Mouse (Mus musculus) embryonic fibroblast, embryonic 13.5 days (primary cell): ENCODE data around the gene Serhl. TPM values are rescaled to one million over a fixed set of nuclear protein-coding genes. Genes with fewer than 3 reads are reported as not detected.
A peak's percentile ranks its signal among the peaks of the same experiment; 100 is the strongest.

Experiments
- H3K27ac ChIP-seq: 2 replicates; pipeline ENCODE4 v1.5.1; 2012; ENCODE audit warnings: low read length, control low read depth, inconsistent platforms; ENCODE audit not compliant: insufficient read depth
- H3K4me1 ChIP-seq: 2 replicates; pipeline ENCODE4 v1.6.1; 2011; ENCODE audit warnings: low read length; ENCODE audit not compliant: control insufficient read depth, insufficient read depth
- H3K4me3 ChIP-seq: 2 replicates; pipeline ENCODE4 v1.5.1; 2011; ENCODE audit warnings: mild to moderate bottlenecking, control low read depth, low read length; ENCODE audit not compliant: insufficient read depth
- CTCF ChIP-seq: IDR thresholded peaks from 2 replicates; pipeline ENCODE4 v1.5.1; 2011; ENCODE audit warnings: mild to moderate bottlenecking, control low read depth, low read length, moderate library complexity, borderline replicate concordance; ENCODE audit not compliant: insufficient read depth
- POLR2A ChIP-seq: IDR thresholded peaks from 2 replicates; pipeline ENCODE4 v1.6.1; 2011; ENCODE audit warnings: low read depth, mild to moderate bottlenecking, control low read depth, low read length, moderate library complexity
- polyA plus RNA-seq: library from polyadenylated mRNA; stranded (reverse); fragments of >200 nt; gene quantifications from 2 replicates; pipeline ENCODE4 v1.2.4, GENCODE M21; 2011; ENCODE audit warnings: low read depth; ENCODE audit not compliant: missing spikeins, insufficient read length

The Serhl gene
- polyA plus RNA-seq, 1 experiment, result 31.2 TPM

GRCm38 (mm10) chr15:83142861-83143260 is 53.6 kb downstream of the Serhl start:
- peaks cover 14% of the 10 kb centered on the region for H3K4me1 ChIP-seq
- peak overlapping the region; percentile 74 for H3K27ac ChIP-seq
- H3K4me3 ChIP-seq, result no peak overlapping the region
- TF ChIP-seq POLR2A, result no peak
- no peak for TF ChIP-seq CTCF

GRCm38 (mm10) chr15:83145541-83145940 is 56.2 kb downstream of the Serhl start:
- H3K4me1 ChIP-seq, result peaks cover 10% of the 10 kb centered on the region
- no peak overlapping the region for H3K27ac ChIP-seq
- TF ChIP-seq POLR2A (no peak), CTCF (no peak)
- no peak overlapping the region for H3K4me3 ChIP-seq

- Histone ChIP-seq H3K4me3 (peak overlapping the region; percentile 88), H3K4me1 (peaks cover 4% of the 10 kb centered on the region), H3K27ac (peak overlapping the region; percentile 97)
- no peak for TF ChIP-seq CTCF
- no peak for TF ChIP-seq POLR2A
Measured at GRCm38 (mm10) chr15:83148395-83148794, 59.1 kb downstream of the Serhl start.

- no peak for TF ChIP-seq CTCF
- no peak for TF ChIP-seq POLR2A
- Histone ChIP-seq H3K4me1 (peaks cover 3% of the 10 kb centered on the region), H3K4me3 (peak overlapping the region; percentile 88)
Measured at GRCm38 (mm10) chr15:83148801-83149195, 59.5 kb downstream of the Serhl start.

DNA sequence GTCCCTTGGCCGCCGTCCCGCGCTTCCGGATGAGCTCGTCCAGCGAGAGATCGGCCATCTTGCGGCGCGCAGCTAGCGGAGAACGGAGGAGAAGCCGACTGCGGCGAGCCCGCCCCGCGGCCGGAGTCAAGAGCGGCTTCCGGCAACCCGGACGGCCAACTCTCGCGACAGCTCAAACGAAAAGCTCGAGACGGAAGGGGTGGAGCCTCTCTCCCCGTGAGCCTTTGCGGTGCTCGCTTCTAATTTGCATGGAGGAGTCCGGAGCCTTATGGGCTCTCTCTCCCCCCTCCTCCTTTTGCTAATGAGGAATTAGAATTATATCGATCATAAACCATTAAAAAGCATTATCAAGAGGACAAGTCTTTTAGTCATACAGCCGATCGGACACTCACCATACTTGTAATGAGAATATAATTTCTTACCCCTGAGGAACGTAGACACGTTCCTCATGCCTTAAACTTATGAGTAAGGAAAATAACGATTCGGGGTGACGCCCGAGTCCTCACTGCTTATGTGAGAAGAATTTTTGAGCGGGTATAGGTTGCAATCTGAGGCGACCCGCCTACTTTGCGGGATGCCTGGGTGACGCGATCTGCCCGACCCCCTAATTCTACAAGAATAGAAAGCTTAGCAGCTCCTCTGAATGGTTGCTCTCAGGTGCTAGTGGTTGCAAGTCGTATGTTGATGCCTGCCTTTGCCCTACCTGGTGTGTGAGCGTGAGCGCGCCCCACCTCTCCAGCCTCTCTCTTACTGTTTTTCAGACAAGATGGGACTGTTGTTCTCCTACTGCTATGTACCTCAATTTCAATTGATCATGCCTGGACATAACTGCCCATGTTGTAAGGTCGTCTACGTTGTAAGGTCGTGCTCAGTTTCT is 60.1 kb downstream of the Serhl start, which contains the start of gene Poldip3:
Gene Poldip3, minus strand, starts transcription at position 189 of the 877 bp plus-strand sequence.
- H3K4me3 ChIP-seq, result peak within 1 kb of the TSS; percentile 88
- peak within 1 kb of the TSS; percentile 97 for H3K27ac ChIP-seq
- H3K4me1 ChIP-seq, result peaks cover 3% of the 10 kb centered on the region; the same call in 1 of the 2 replicates
- TF ChIP-seq CTCF, result no peak
- TF ChIP-seq POLR2A, result peak; percentile 100

More at GRCm38 (mm10) chr15:83148801-83149195, 59.5 kb downstream of the Serhl start:
- H3K27ac ChIP-seq, result peak overlapping the region; percentile 97

- TF ChIP-seq CTCF (no peak), POLR2A (no peak; the same call in 1 of the 2 replicates)
- Histone ChIP-seq H3K4me3 (no peak overlapping the region), H3K27ac (peak overlapping the region; percentile 91), H3K4me1 (peaks cover 3% of the 10 kb centered on the region; the same call in 1 of the 2 replicates)
Measured at GRCm38 (mm10) chr15:83150073-83150442, 60.8 kb downstream of the Serhl start.

GRCm38 (mm10) chr15:83150694-83151093 is 61.4 kb downstream of the Serhl start:
- Histone ChIP-seq H3K4me3 (no peak overlapping the region), H3K27ac (no peak overlapping the region)
- TF ChIP-seq POLR2A, result no peak
- TF ChIP-seq CTCF, result no peak

GRCm38 (mm10) chr15:83154309-83154708 is 65.0 kb downstream of the Serhl start:
- Histone ChIP-seq H3K4me3 (no peak overlapping the region), H3K4me1 (peaks cover 19% of the 10 kb centered on the region), H3K27ac (no peak overlapping the region)
- no peak for TF ChIP-seq CTCF
- no peak for TF ChIP-seq POLR2A

More at GRCm38 (mm10) chr15:83150694-83151093, 61.4 kb downstream of the Serhl start:
- H3K4me1 ChIP-seq, result peaks cover under 1% of the 10 kb centered on the region; the same call in 1 of the 2 replicates

- peaks cover 19% of the 10 kb centered on the region for H3K4me1 ChIP-seq
- H3K27ac ChIP-seq, result peak overlapping the region; percentile 82
- TF ChIP-seq CTCF (no peak), POLR2A (no peak)
- no peak overlapping the region for H3K4me3 ChIP-seq
Measured at GRCm38 (mm10) chr15:83155672-83156419, 66.5 kb downstream of the Serhl start.
